Comparison of ENCODE assay signal across 14 mouse cellular contexts in the genomic region with DNA sequence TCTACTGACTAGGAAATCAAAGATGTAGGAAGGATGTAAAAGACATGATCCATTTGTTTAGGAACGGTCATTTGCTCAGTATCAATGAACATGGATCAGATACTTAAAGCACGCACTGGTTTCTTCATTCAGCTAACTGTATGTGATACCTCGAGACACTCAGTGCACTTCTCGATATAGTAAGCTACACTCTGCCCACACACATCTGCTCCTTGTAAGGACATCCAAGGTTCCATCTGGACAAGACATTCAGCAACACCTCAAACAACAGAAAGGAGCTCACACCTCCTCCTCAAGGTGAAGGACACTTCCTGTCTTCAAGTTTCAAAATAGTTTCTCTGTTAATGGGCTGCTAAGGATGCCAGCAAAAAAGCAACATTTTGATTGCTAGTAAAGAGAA.
"Had no signal": no experiment of that assay in that cellular context is flagged by ENCODE, and none has a peak within 500 bp of the region (broad histone marks: within the 10 kb centered on the region; RNA-seq: fewer than 3 reads in every experiment).

No protein-coding gene starts in this region.

- H3K9me3 ChIP-seq: limb, embryonic 10.5 days; liver, embryonic 15.5 days; midbrain, embryonic 13.5 days; neural tube, embryonic 12.5 days; stomach, embryonic 15.5 days had no signal

- ATAC-seq: intestine, postnatal 0 days; lung, postnatal 0 days; midbrain, embryonic 13.5 days had no signal

- H3K4me2 ChIP-seq: liver, embryonic 11.5 days; liver, embryonic 15.5 days; midbrain, embryonic 13.5 days; neural tube, embryonic 12.5 days; stomach, embryonic 15.5 days had no signal

- DNase-seq: kidney, adult 8-10 months; kidney, postnatal 25 days; lung, adult 2 months; lung, postnatal 36 days; thymus, postnatal 4 days had no signal

- H3K9ac ChIP-seq: liver, embryonic 15.5 days; midbrain, embryonic 13.5 days; neural tube, embryonic 12.5 days; stomach, embryonic 15.5 days had no signal

- H3K4me3 ChIP-seq: limb, embryonic 10.5 days; liver, embryonic 15.5 days; midbrain, embryonic 13.5 days; myocyte; neural tube, embryonic 12.5 days; stomach, embryonic 15.5 days had no signal

- H3K36me3 ChIP-seq: limb, embryonic 10.5 days; liver, embryonic 15.5 days; midbrain, embryonic 13.5 days; neural tube, embryonic 12.5 days; stomach, embryonic 15.5 days had no signal

- H3K27me3 ChIP-seq: liver, embryonic 15.5 days; midbrain, embryonic 13.5 days; neural tube, embryonic 12.5 days; stomach, embryonic 15.5 days had no signal

- H3K4me1 ChIP-seq: liver, embryonic 15.5 days; stomach, embryonic 15.5 days had no signal

- H3K27ac ChIP-seq: limb, embryonic 10.5 days; liver, embryonic 15.5 days; midbrain, embryonic 13.5 days; neural tube, embryonic 12.5 days; stomach, embryonic 15.5 days had no signal
